In the genomic region with DNA sequence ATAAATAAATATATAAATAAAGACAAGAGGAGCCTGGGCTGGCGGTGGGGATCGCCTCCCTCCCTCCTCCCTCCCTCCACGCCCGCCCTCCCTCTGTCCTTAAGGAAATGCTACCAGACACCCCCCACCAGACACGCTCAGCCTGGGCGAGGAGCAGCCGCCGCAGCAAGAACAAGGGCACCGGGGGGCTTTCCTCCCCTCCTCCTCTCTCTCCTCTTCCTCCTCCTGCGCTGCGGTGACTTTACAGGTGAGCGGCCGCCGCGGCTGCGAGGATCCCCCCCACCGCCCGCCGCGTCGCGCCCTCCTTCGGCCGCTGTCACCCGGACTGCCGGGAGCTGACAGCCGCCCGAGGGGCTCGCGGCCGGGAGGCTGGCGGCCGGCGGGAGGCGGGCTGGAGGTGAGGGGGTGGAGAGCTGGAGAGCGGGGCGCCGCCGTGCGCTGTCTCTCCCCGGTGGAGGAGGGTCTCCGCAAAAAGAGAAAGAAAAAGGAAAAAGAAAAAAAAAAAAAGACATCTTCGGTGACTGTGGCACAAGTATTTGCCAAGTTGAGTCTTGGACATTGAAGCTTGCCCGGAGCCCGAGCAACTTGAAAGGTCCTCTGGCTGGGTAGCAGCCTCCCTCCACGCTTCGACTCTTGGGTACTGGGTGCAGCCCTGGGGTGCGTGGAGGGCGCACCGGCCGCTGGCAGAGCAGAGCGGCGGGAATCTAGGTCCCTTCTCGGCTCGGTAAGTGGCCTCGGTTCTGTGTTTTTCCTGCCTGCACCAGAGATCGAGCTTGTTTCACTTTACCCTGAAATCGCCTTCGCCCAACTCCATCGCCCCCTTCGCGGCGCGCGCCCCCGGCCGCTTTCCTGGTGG, we compare ENCODE assay signal across 8 mouse cellular contexts. TPM values are rescaled to one million over a fixed set of nuclear protein-coding genes. Genes with fewer than 3 reads are reported as not detected.
DNase-seq lines count a peak whose midpoint lies in the region; ATAC-seq and TF ChIP-seq lines count a peak whose summit lies in the region.

TSS of gene Hivep2 (plus strand) at position 102 of the 856 bp plus-strand sequence.

- peak; percentile 35 for ATAC-seq in forebrain, embryonic 14.5 days
- peak; percentile 66 for ATAC-seq in lung, embryonic 15.5 days (ENCODE audit: borderline replicate concordance, extremely low read depth, low FRiP score, low TSS enrichment)

- peak; percentile 61 for DNase-seq in forebrain, embryonic 14.5 days (ENCODE audit: low spot score)
- no peak for DNase-seq in heart, postnatal 25 days (ENCODE audit: low spot score)
- DNase-seq in layer of hippocampus, adult 8-10 months (ENCODE audit: low spot score in 2 of 2): peak; percentile 37 to 39
- peak; percentile 59 for DNase-seq in ovary, postnatal 36 days (ENCODE audit: low spot score)
- peak; percentile 48 for DNase-seq in urinary bladder, postnatal 14 days (ENCODE audit: low spot score)

- no peaks in the 10 kb centered on the region for H3K9me3 ChIP-seq in E14TG2a.4 (ENCODE audit: low read length)
- no peaks in the 10 kb centered on the region for H3K9me3 ChIP-seq in forebrain, embryonic 14.5 days (replicated peaks; ENCODE audit: control insufficient read depth, low read length)
- H3K9me3 ChIP-seq in lung, embryonic 15.5 days: no peaks in the 10 kb centered on the region

- H3K9ac ChIP-seq in forebrain, embryonic 14.5 days (ENCODE audit: low read length): peak within 1 kb of the TSS; percentile 91
- H3K9ac ChIP-seq in lung, embryonic 15.5 days: peak within 1 kb of the TSS; percentile 87

- H3K4me2 ChIP-seq in forebrain, embryonic 14.5 days (ENCODE audit: low read length): peak within 1 kb of the TSS; percentile 99
- peak within 1 kb of the TSS; percentile 98 for H3K4me2 ChIP-seq in lung, embryonic 15.5 days

- intact Hi-C loops in heart, postnatal 25 days (cut with DNase I): loop anchor here (1.0 to 5.0 kb wide), 6 partner anchors 17 to 231 kb away; partner anchors contain the start of gene Aig1

- TF ChIP-seq POLR2A in bone marrow, adult 2 months (IDR thresholded peaks at IDR 0.05; ENCODE audit: borderline replicate concordance, control insufficient read depth, low read depth, low read length): 0 out of 2 replicates have a peak, but pooled peaks have one; percentile 5

- peak within 1 kb of the TSS; percentile 88 for H3K4me3 ChIP-seq in E14TG2a.4 (replicated peaks; ENCODE audit: low read length)
- H3K4me3 ChIP-seq in bone marrow, adult 2 months (replicated peaks; ENCODE audit: control insufficient read depth, low read depth, low read length): peak within 1 kb of the TSS; percentile 70
- peak within 1 kb of the TSS; percentile 77 for H3K4me3 ChIP-seq in forebrain, embryonic 14.5 days (ENCODE audit: low read depth, low read length)
- H3K4me3 ChIP-seq in lung, embryonic 15.5 days: peak within 1 kb of the TSS; percentile 82

- peaks cover 16% of the 10 kb centered on the region for H3K4me1 ChIP-seq in E14TG2a.4 (replicated peaks; ENCODE audit: low read depth, low read length)
- no peaks in the 10 kb centered on the region; the same call in 1 of the 2 replicates for H3K4me1 ChIP-seq in bone marrow, adult 2 months (ENCODE audit: control insufficient read depth, insufficient read depth, low read length)
- no peaks in the 10 kb centered on the region for H3K4me1 ChIP-seq in forebrain, embryonic 14.5 days (ENCODE audit: control insufficient read depth, insufficient read depth, low read length)
- H3K4me1 ChIP-seq in lung, embryonic 15.5 days: peaks cover 3% of the 10 kb centered on the region; the same call in 1 of the 2 replicates

- peak within 1 kb of the TSS; percentile 98 for H3K27ac ChIP-seq in bone marrow, adult 2 months (ENCODE audit: control insufficient read depth, insufficient read depth, low read depth, low read length, poor library complexity)
- peak within 1 kb of the TSS; percentile 97 for H3K27ac ChIP-seq in forebrain, embryonic 14.5 days (ENCODE audit: low read depth, low read length)
- H3K27ac ChIP-seq in lung, embryonic 15.5 days: peak within 1 kb of the TSS; percentile 96

- under 1% methylated on average over 65 of the region's 67 CpGs for WGBS in bone marrow, adult 2 months
- WGBS in forebrain, embryonic 14.5 days: under 1% methylated on average over 66 of the region's 67 CpGs
- WGBS in lung, embryonic 15.5 days: under 1% methylated on average over 54 of the region's 67 CpGs

- H3K27me3 ChIP-seq in E14TG2a.4 (ENCODE audit: insufficient read depth, low read length): peaks cover 41% of the 10 kb centered on the region
- no peaks in the 10 kb centered on the region; the same call in 1 of the 2 replicates for H3K27me3 ChIP-seq in forebrain, embryonic 14.5 days (replicated peaks; ENCODE audit: control insufficient read depth, insufficient read depth, low read length)
- H3K27me3 ChIP-seq in lung, embryonic 15.5 days: 0 out of 2 replicates have a peak, but pooled peaks cover 6% of the 10 kb centered on the region

- H3K36me3 ChIP-seq in E14TG2a.4 (ENCODE audit: insufficient read depth, low read length): no peaks in the 10 kb centered on the region
- H3K36me3 ChIP-seq in forebrain, embryonic 14.5 days (ENCODE audit: control insufficient read depth, insufficient read depth, low read length): no peaks in the 10 kb centered on the region
- no peaks in the 10 kb centered on the region for H3K36me3 ChIP-seq in lung, embryonic 15.5 days

- TF ChIP-seq CTCF in E14TG2a.4 (conservative IDR thresholded peaks at IDR 0.05; ENCODE audit: low read length): no peak
- TF ChIP-seq CTCF in bone marrow, adult 2 months (IDR thresholded peaks at IDR 0.05; ENCODE audit: control insufficient read depth, insufficient read depth, low read length): no peak

RNA-seq across cellular contexts. Expression of gene Hivep2, which starts in this region (rescaled TPM):
- 3.2 and 6.3 TPM in 2 replicates for polyA plus RNA-seq in bone marrow, adult 2 months (2011; ENCODE audit: insufficient read depth, insufficient read length, low replicate concordance, missing spikeins)
- polyA plus RNA-seq in forebrain, embryonic 14.5 days (2014; fragmentation: Nextera tagmentation; extraction: Ambion mirVana): 21.1 and 36.8 TPM in 2 replicates
- total RNA-seq in heart, postnatal 25 days (2021): 10 to 100 TPM; 17.8 to 28.8 TPM
- total RNA-seq in layer of hippocampus, adult 8-10 months (2022): 100 to 1,000 TPM; 168 to 209 (median 184) TPM
- polyA plus RNA-seq in lung, embryonic 15.5 days (2015; fragmentation: Nextera tagmentation; extraction: Ambion mirVana): 5.1 and 6.0 TPM in 2 replicates

Comparison
In these comparisons a context has a peak if more than half of its experiments do, and no peak if none do; other contexts are left out.
1. RNA of gene Hivep2 (total RNA-seq): 168 to 209 TPM in layer of hippocampus, adult 8-10 months; 17.8 to 28.8 TPM in heart, postnatal 25 days; every median in the first group is over 4 times any median in the second.
2. Peak in every context shown above with its lines, with median percentiles within 50 percentile points of each other: H3K4me3 ChIP-seq and H3K27ac ChIP-seq.